Mouse (Mus musculus): ENCODE data around the gene Wdr73. TPM values are rescaled to one million over a fixed set of nuclear protein-coding genes. Genes with fewer than 3 reads are reported as not detected.

Wdr73 gene
- polyA plus RNA-seq, 1 experiment from 2014 or later: 31.2 TPM

GRCm38 (mm10) chr7:80844691-80845090 is 56.4 kb downstream of the Wdr73 start:
- H3K9ac ChIP-seq (replicated peaks; ENCODE audit: low read depth, low read length): no peak overlapping the region
- 93% methylated on average over 12 of the region's 12 CpGs for WGBS
- H3K4me2 ChIP-seq (replicated peaks; ENCODE audit: low read depth, low read length): no peak overlapping the region
- H3K4me3 ChIP-seq (ENCODE audit: low read depth, low read length): no peak overlapping the region
- H3K27ac ChIP-seq (ENCODE audit: low read length): no peak overlapping the region
- no peaks in the 10 kb centered on the region for H3K36me3 ChIP-seq (ENCODE audit: control insufficient read depth, insufficient read depth, low read length)
- H3K27me3 ChIP-seq (ENCODE audit: control insufficient read depth, insufficient read depth, low read length): no peaks in the 10 kb centered on the region
- ATAC-seq (ENCODE audit: insufficient number of reproducible peaks, insufficient read depth, low FRiP score, low read depth): no peak
- H3K4me1 ChIP-seq (ENCODE audit: control insufficient read depth, insufficient read depth, low read length): 0 out of 2 replicates have a peak, but pooled peaks cover 4% of the 10 kb centered on the region
- no peaks in the 10 kb centered on the region for H3K9me3 ChIP-seq (ENCODE audit: control insufficient read depth, low read depth, low read length)

- Histone ChIP-seq H3K27me3 (ENCODE audit: control insufficient read depth, insufficient read depth, low read length) (no peaks in the 10 kb centered on the region), H3K9me3 (ENCODE audit: control insufficient read depth, low read depth, low read length) (no peaks in the 10 kb centered on the region), H3K4me3 (ENCODE audit: low read depth, low read length) (no peak overlapping the region), H3K27ac (ENCODE audit: low read length) (no peak overlapping the region), H3K9ac (replicated peaks; ENCODE audit: low read depth, low read length) (no peak overlapping the region), H3K4me2 (replicated peaks; ENCODE audit: low read depth, low read length) (no peak overlapping the region), H3K36me3 (ENCODE audit: control insufficient read depth, insufficient read depth, low read length) (no peaks in the 10 kb centered on the region), H3K4me1 (ENCODE audit: control insufficient read depth, insufficient read depth, low read length) (0 out of 2 replicates have a peak, but pooled peaks cover 5% of the 10 kb centered on the region)
- no peak for ATAC-seq (ENCODE audit: insufficient number of reproducible peaks, insufficient read depth, low FRiP score, low read depth)
- 94% methylated on average over 8 of the region's 8 CpGs for WGBS
Observed at GRCm38 (mm10) chr7:80843910-80844640, 57.0 kb downstream of the Wdr73 start.

GRCm38 (mm10) chr7:80843176-80843575 is 57.9 kb downstream of the Wdr73 start:
- Histone ChIP-seq H3K4me2 (replicated peaks; ENCODE audit: low read depth, low read length) (no peak overlapping the region), H3K9ac (replicated peaks; ENCODE audit: low read depth, low read length) (no peak overlapping the region), H3K4me1 (ENCODE audit: control insufficient read depth, insufficient read depth, low read length) (0 out of 2 replicates have a peak, but pooled peaks cover 5% of the 10 kb centered on the region), H3K27ac (ENCODE audit: low read length) (no peak overlapping the region), H3K36me3 (ENCODE audit: control insufficient read depth, insufficient read depth, low read length) (no peaks in the 10 kb centered on the region), H3K4me3 (ENCODE audit: low read depth, low read length) (no peak overlapping the region), H3K9me3 (ENCODE audit: control insufficient read depth, low read depth, low read length) (no peaks in the 10 kb centered on the region), H3K27me3 (ENCODE audit: control insufficient read depth, insufficient read depth, low read length) (no peaks in the 10 kb centered on the region)
- 93% methylated on average over 1 of the region's 1 CpGs for WGBS
- ATAC-seq (ENCODE audit: insufficient number of reproducible peaks, insufficient read depth, low FRiP score, low read depth): no peak

- ATAC-seq (ENCODE audit: insufficient number of reproducible peaks, insufficient read depth, low FRiP score, low read depth): no peak
- Histone ChIP-seq H3K27ac (ENCODE audit: low read length) (no peak overlapping the region), H3K4me2 (replicated peaks; ENCODE audit: low read depth, low read length) (no peak overlapping the region), H3K36me3 (ENCODE audit: control insufficient read depth, insufficient read depth, low read length) (no peaks in the 10 kb centered on the region), H3K4me3 (ENCODE audit: low read depth, low read length) (no peak overlapping the region), H3K9ac (replicated peaks; ENCODE audit: low read depth, low read length) (no peak overlapping the region), H3K27me3 (ENCODE audit: control insufficient read depth, insufficient read depth, low read length) (no peaks in the 10 kb centered on the region), H3K9me3 (ENCODE audit: control insufficient read depth, low read depth, low read length) (no peaks in the 10 kb centered on the region), H3K4me1 (ENCODE audit: control insufficient read depth, insufficient read depth, low read length) (0 out of 2 replicates have a peak, but pooled peaks cover 5% of the 10 kb centered on the region)
- 60% methylated on average over 5 of the region's 5 CpGs for WGBS
Observed at GRCm38 (mm10) chr7:80842132-80842531, 58.9 kb downstream of the Wdr73 start.

GRCm38 (mm10) chr7:80840937-80841336 is 60.1 kb downstream of the Wdr73 start:
- no peak overlapping the region for H3K9ac ChIP-seq (replicated peaks; ENCODE audit: low read depth, low read length)
- H3K27ac ChIP-seq (ENCODE audit: low read length): no peak overlapping the region
- no peak for ATAC-seq (ENCODE audit: insufficient number of reproducible peaks, insufficient read depth, low FRiP score, low read depth)
- no peaks in the 10 kb centered on the region for H3K27me3 ChIP-seq (ENCODE audit: control insufficient read depth, insufficient read depth, low read length)
- H3K9me3 ChIP-seq (ENCODE audit: control insufficient read depth, low read depth, low read length): no peaks in the 10 kb centered on the region
- 70% methylated on average over 4 of the region's 4 CpGs for WGBS
- no peak overlapping the region for H3K4me2 ChIP-seq (replicated peaks; ENCODE audit: low read depth, low read length)
- 0 out of 2 replicates have a peak, but pooled peaks cover 5% of the 10 kb centered on the region for H3K4me1 ChIP-seq (ENCODE audit: control insufficient read depth, insufficient read depth, low read length)
- no peak overlapping the region for H3K4me3 ChIP-seq (ENCODE audit: low read depth, low read length)
- no peaks in the 10 kb centered on the region for H3K36me3 ChIP-seq (ENCODE audit: control insufficient read depth, insufficient read depth, low read length)

Other genes with a start within 250 kb of the Wdr73 start
- gene Crtc3, start 212.4 kb downstream of the Wdr73 start, polyA plus RNA-seq (2014; fragmentation: Nextera tagmentation; extraction: Ambion mirVana): 27.6 and 29.3 TPM in 2 replicates
- gene Iqgap1, start 75.3 kb downstream of the Wdr73 start, polyA plus RNA-seq (2014; fragmentation: Nextera tagmentation; extraction: Ambion mirVana): 94.3 and 99.9 TPM in 2 replicates
- gene Zscan2, start 40.3 kb downstream of the Wdr73 start, polyA plus RNA-seq (2014; fragmentation: Nextera tagmentation; extraction: Ambion mirVana): 2.4 and 2.5 TPM in 2 replicates
- 4.9 and 5.4 TPM in 2 replicates for gene Nmb, start 3.8 kb upstream of the Wdr73 start, polyA plus RNA-seq (2014; fragmentation: Nextera tagmentation; extraction: Ambion mirVana)
- 209 and 219 TPM in 2 replicates for gene Sec11a, start 46.5 kb upstream of the Wdr73 start, polyA plus RNA-seq (2014; fragmentation: Nextera tagmentation; extraction: Ambion mirVana)
- gene Zfp592, start 92.4 kb upstream of the Wdr73 start, polyA plus RNA-seq (2014; fragmentation: Nextera tagmentation; extraction: Ambion mirVana): 15.2 and 15.4 TPM in 2 replicates
- 0.55 and 0.59 TPM in 2 replicates for gene Alpk3, start 156.3 kb upstream of the Wdr73 start, polyA plus RNA-seq (2014; fragmentation: Nextera tagmentation; extraction: Ambion mirVana)
- gene Slc28a1, start 213.5 kb upstream of the Wdr73 start, polyA plus RNA-seq (2014; fragmentation: Nextera tagmentation; extraction: Ambion mirVana): not detected in 2 replicates

Data from stomach, embryonic 14.5 days (tissue).